ENCODE assay signal across 23 mouse cellular contexts in the genomic region with DNA sequence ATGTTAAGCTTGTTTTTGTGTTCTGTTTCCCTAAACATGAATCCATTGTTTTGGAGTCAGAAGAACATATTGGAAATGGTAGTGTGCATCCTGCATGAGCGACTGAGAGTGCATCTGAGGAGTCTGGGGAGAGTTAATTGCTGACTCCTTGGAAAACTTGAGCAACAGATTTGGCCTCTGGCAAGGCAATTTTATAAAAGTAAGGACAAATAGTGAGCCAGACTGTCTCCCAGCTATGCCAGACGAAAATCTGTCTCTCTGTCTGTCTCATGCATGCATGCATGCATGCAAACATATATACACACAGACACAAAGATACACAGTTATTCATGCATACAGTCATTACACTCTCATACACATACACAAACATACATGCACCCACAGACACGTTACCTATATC.
DNase-seq lines count a peak whose midpoint lies in the region; ATAC-seq and TF ChIP-seq lines count a peak whose summit lies in the region.
"Had no signal": no experiment of that assay in that cellular context is flagged by ENCODE, and none has a peak within 500 bp of the region (broad histone marks: within the 10 kb centered on the region; RNA-seq: fewer than 3 reads in every experiment).

No protein-coding gene starts in this region.

- TF ChIP-seq POLR2A in brain, embryonic 14.5 days (IDR thresholded peaks at IDR 0.05; ENCODE audit: borderline replicate concordance, extremely low read depth, insufficient read depth, insufficient read length, poor library complexity, severe bottlenecking): no peak

- TF ChIP-seq CTCF in brain, embryonic 14.5 days (IDR thresholded peaks at IDR 0.05; ENCODE audit: borderline replicate concordance, extremely low read depth, insufficient read depth, insufficient read length): no peak

- WGBS in forebrain, embryonic 10.5 days: 34% methylated on average over 3 of the region's 3 CpGs
- 22% methylated on average over 3 of the region's 3 CpGs for WGBS in forebrain, embryonic 12.5 days
- 30% methylated on average over 3 of the region's 3 CpGs for WGBS in forebrain, embryonic 13.5 days
- 16% methylated on average over 3 of the region's 3 CpGs for WGBS in forebrain, embryonic 16.5 days
- 67% methylated on average over 3 of the region's 3 CpGs for WGBS in heart, embryonic 10.5 days

- DNase-seq in forebrain, embryonic 10.5 days (ENCODE audit: extremely low spot score, low spot score): no peak
- peak; percentile 60 for DNase-seq in brain, embryonic 14.5 days (ENCODE audit: low read depth)
- no peak for DNase-seq in thymus, postnatal 4 days
- no peak for DNase-seq in retina, postnatal 1 day
- no peak for DNase-seq in heart, embryonic 10.5 days (ENCODE audit: low spot score)
- DNase-seq: adrenal gland, adult 8-10 months; adrenal gland, postnatal 25 days; cerebellum, adult 18-20 months; cerebellum, adult 9-10 months; gastrocnemius, postnatal 10 days; heart, adult 11 months; heart, postnatal 10 days; heart, postnatal 36 days had no signal

- no peaks in the 10 kb centered on the region for H3K36me3 ChIP-seq in forebrain, embryonic 10.5 days (replicated peaks)
- H3K36me3 ChIP-seq in forebrain, embryonic 12.5 days (replicated peaks): no peaks in the 10 kb centered on the region
- H3K36me3 ChIP-seq in forebrain, embryonic 13.5 days (ENCODE audit: poor library complexity, severe bottlenecking): no peaks in the 10 kb centered on the region
- H3K36me3 ChIP-seq in forebrain, embryonic 16.5 days (ENCODE audit: control insufficient read depth, insufficient read depth): no peaks in the 10 kb centered on the region
- no peaks in the 10 kb centered on the region for H3K36me3 ChIP-seq in heart, embryonic 10.5 days
- H3K36me3 ChIP-seq: embryonic facial prominence, embryonic 12.5 days; embryonic facial prominence, embryonic 15.5 days; heart, embryonic 12.5 days; heart, embryonic 15.5 days had no signal

- H3K4me2 ChIP-seq in forebrain, embryonic 12.5 days: no peak overlapping the region
- H3K4me2 ChIP-seq in forebrain, embryonic 13.5 days: no peak overlapping the region
- H3K4me2 ChIP-seq in forebrain, embryonic 16.5 days (ENCODE audit: low read length): no peak overlapping the region
- H3K4me2 ChIP-seq: embryonic facial prominence, embryonic 12.5 days; embryonic facial prominence, embryonic 15.5 days; heart, embryonic 12.5 days; heart, embryonic 15.5 days; hindbrain, embryonic 14.5 days had no signal

- H3K27ac ChIP-seq in forebrain, embryonic 10.5 days: peak overlapping the region; percentile 56; the same call in 1 of the 2 replicates
- no peak overlapping the region for H3K27ac ChIP-seq in forebrain, embryonic 12.5 days
- no peak overlapping the region for H3K27ac ChIP-seq in forebrain, embryonic 13.5 days
- no peak overlapping the region for H3K27ac ChIP-seq in forebrain, embryonic 16.5 days (ENCODE audit: low read length)
- no peak overlapping the region for H3K27ac ChIP-seq in heart, embryonic 10.5 days
- H3K27ac ChIP-seq: embryonic facial prominence, embryonic 12.5 days; embryonic facial prominence, embryonic 15.5 days; heart, embryonic 15.5 days; hindbrain, embryonic 14.5 days had no signal

- peaks cover 48% of the 10 kb centered on the region for H3K4me1 ChIP-seq in forebrain, embryonic 10.5 days
- peaks cover 15% of the 10 kb centered on the region for H3K4me1 ChIP-seq in forebrain, embryonic 12.5 days
- peaks cover 25% of the 10 kb centered on the region for H3K4me1 ChIP-seq in forebrain, embryonic 13.5 days
- H3K4me1 ChIP-seq in forebrain, embryonic 16.5 days (replicated peaks; ENCODE audit: control insufficient read depth, insufficient read depth, low read length): peaks cover 11% of the 10 kb centered on the region; the same call in 1 of the 2 replicates
- no peaks in the 10 kb centered on the region for H3K4me1 ChIP-seq in heart, embryonic 10.5 days
- H3K4me1 ChIP-seq: heart, embryonic 12.5 days; heart, embryonic 15.5 days had no signal

- H3K9me3 ChIP-seq in forebrain, embryonic 10.5 days: no peaks in the 10 kb centered on the region
- no peaks in the 10 kb centered on the region for H3K9me3 ChIP-seq in forebrain, embryonic 12.5 days
- no peaks in the 10 kb centered on the region for H3K9me3 ChIP-seq in forebrain, embryonic 13.5 days (replicated peaks)
- no peaks in the 10 kb centered on the region for H3K9me3 ChIP-seq in forebrain, embryonic 16.5 days (ENCODE audit: control insufficient read depth, low read length)
- no peaks in the 10 kb centered on the region for H3K9me3 ChIP-seq in heart, embryonic 10.5 days
- H3K9me3 ChIP-seq: embryonic facial prominence, embryonic 12.5 days; embryonic facial prominence, embryonic 15.5 days; heart, embryonic 12.5 days; heart, embryonic 15.5 days had no signal

- no peak overlapping the region for H3K4me3 ChIP-seq in forebrain, embryonic 10.5 days
- no peak overlapping the region for H3K4me3 ChIP-seq in forebrain, embryonic 12.5 days (replicated peaks)
- H3K4me3 ChIP-seq in forebrain, embryonic 13.5 days: no peak overlapping the region
- H3K4me3 ChIP-seq in forebrain, embryonic 16.5 days (replicated peaks; ENCODE audit: low read length): no peak overlapping the region
- no peak overlapping the region for H3K4me3 ChIP-seq in heart, embryonic 10.5 days
- H3K4me3 ChIP-seq: embryonic facial prominence, embryonic 12.5 days; embryonic facial prominence, embryonic 15.5 days; heart, embryonic 12.5 days; heart, embryonic 15.5 days had no signal

- H3K9ac ChIP-seq in forebrain, embryonic 12.5 days: no peak overlapping the region
- no peak overlapping the region for H3K9ac ChIP-seq in forebrain, embryonic 13.5 days
- no peak overlapping the region for H3K9ac ChIP-seq in forebrain, embryonic 16.5 days (replicated peaks; ENCODE audit: low read depth, low read length)
- H3K9ac ChIP-seq: embryonic facial prominence, embryonic 12.5 days; embryonic facial prominence, embryonic 15.5 days; heart, embryonic 12.5 days; heart, embryonic 15.5 days; hindbrain, embryonic 14.5 days had no signal

- peaks cover 82% of the 10 kb centered on the region for H3K27me3 ChIP-seq in forebrain, embryonic 10.5 days (ENCODE audit: poor library complexity, severe bottlenecking)
- H3K27me3 ChIP-seq in forebrain, embryonic 12.5 days: peaks cover 57% of the 10 kb centered on the region
- H3K27me3 ChIP-seq in forebrain, embryonic 13.5 days: peaks cover 31% of the 10 kb centered on the region
- H3K27me3 ChIP-seq in forebrain, embryonic 16.5 days (replicated peaks; ENCODE audit: control insufficient read depth, insufficient read depth, low read length): no peaks in the 10 kb centered on the region
- no peaks in the 10 kb centered on the region for H3K27me3 ChIP-seq in heart, embryonic 10.5 days (ENCODE audit: insufficient read depth, poor library complexity, severe bottlenecking)
- H3K27me3 ChIP-seq: embryonic facial prominence, embryonic 12.5 days; embryonic facial prominence, embryonic 15.5 days; heart, embryonic 12.5 days; heart, embryonic 15.5 days had no signal

- no peak for ATAC-seq in forebrain, embryonic 12.5 days (ENCODE audit: low FRiP score)
- peak; percentile 36; the same call in 1 of the 2 replicates for ATAC-seq in forebrain, embryonic 13.5 days
- peak; percentile 63 for ATAC-seq in forebrain, embryonic 16.5 days
- ATAC-seq: activated CD4-positive, CD25-positive, alpha-beta regulatory T cell, adult 4 months; intestine, postnatal 0 days had no signal
